In the genomic region with DNA sequence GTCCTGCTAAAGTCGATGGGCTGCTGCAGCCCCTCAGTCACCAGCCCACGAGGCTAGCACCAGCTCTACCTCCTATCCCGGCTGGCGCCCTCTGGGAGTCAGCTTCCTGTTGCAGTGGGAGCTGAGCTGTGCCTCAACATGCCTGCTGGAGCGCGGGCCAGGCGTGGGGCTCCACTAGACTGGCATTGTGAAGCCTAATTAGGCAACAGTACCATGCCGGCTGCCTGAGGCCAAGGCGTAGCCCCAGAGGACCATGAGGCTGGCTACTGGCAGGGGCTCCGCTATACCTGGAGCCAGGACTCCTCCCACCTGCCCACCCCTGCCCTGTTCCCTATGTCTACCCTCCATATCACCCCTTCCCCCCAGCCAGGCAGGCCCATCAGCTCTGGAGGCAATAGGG, we compare ENCODE assay signal across 7 mouse cellular contexts. TPM values are rescaled to one million over a fixed set of nuclear protein-coding genes. Genes with fewer than 3 reads are reported as not detected.
DNase-seq lines count a peak whose midpoint lies in the region; ATAC-seq lines count a peak whose summit lies in the region.

A gene (minus strand): TSS at position 61 of the 400 bp plus-strand sequence.

- H3K9ac ChIP-seq in midbrain, embryonic 11.5 days (ENCODE audit: low read length): no peak within 1 kb of the TSS
- H3K9ac ChIP-seq in forebrain, embryonic 16.5 days (replicated peaks; ENCODE audit: low read depth, low read length): no peak within 1 kb of the TSS
- H3K9ac ChIP-seq in stomach, embryonic 16.5 days (ENCODE audit: low read length): peak within 1 kb of the TSS; percentile 54

- H3K36me3 ChIP-seq in midbrain, embryonic 10.5 days: no peaks in the 10 kb centered on the region
- H3K36me3 ChIP-seq in midbrain, embryonic 11.5 days (ENCODE audit: control insufficient read depth, insufficient read depth, low read length): no peaks in the 10 kb centered on the region
- no peaks in the 10 kb centered on the region for H3K36me3 ChIP-seq in forebrain, embryonic 16.5 days (ENCODE audit: control insufficient read depth, insufficient read depth)
- H3K36me3 ChIP-seq in stomach, embryonic 16.5 days (ENCODE audit: control insufficient read depth, insufficient read depth, low read length): no peaks in the 10 kb centered on the region

- H3K4me1 ChIP-seq in midbrain, embryonic 10.5 days: peaks cover 36% of the 10 kb centered on the region
- H3K4me1 ChIP-seq in midbrain, embryonic 11.5 days (ENCODE audit: control insufficient read depth, insufficient read depth, low read length): no peaks in the 10 kb centered on the region
- H3K4me1 ChIP-seq in forebrain, embryonic 16.5 days (replicated peaks; ENCODE audit: control insufficient read depth, insufficient read depth, low read length): peaks cover 30% of the 10 kb centered on the region
- peaks cover 11% of the 10 kb centered on the region for H3K4me1 ChIP-seq in stomach, embryonic 16.5 days (ENCODE audit: control insufficient read depth, insufficient read depth, low read length)

- no peaks in the 10 kb centered on the region for H3K9me3 ChIP-seq in midbrain, embryonic 10.5 days (replicated peaks)
- H3K9me3 ChIP-seq in midbrain, embryonic 11.5 days (ENCODE audit: control insufficient read depth, low read length): no peaks in the 10 kb centered on the region
- H3K9me3 ChIP-seq in forebrain, embryonic 16.5 days (ENCODE audit: control insufficient read depth, low read length): no peaks in the 10 kb centered on the region
- H3K9me3 ChIP-seq in stomach, embryonic 16.5 days (replicated peaks; ENCODE audit: control insufficient read depth, low read length): no peaks in the 10 kb centered on the region

- WGBS in midbrain, embryonic 10.5 days: 79% methylated on average over 10 of the region's 10 CpGs
- 72% methylated on average over 10 of the region's 10 CpGs for WGBS in midbrain, embryonic 11.5 days
- WGBS in forebrain, embryonic 16.5 days: 30% methylated on average over 10 of the region's 10 CpGs
- WGBS in stomach, embryonic 16.5 days: 63% methylated on average over 10 of the region's 10 CpGs

- DNase-seq in midbrain, embryonic 10.5 days (ENCODE audit: low spot score): no peak
- DNase-seq in midbrain, embryonic 11.5 days (ENCODE audit: low spot score, missing footprints): no peak
- DNase-seq in left cerebral cortex, postnatal 14 days (ENCODE audit: low spot score in 2 of 2): no peak
- no peak for DNase-seq in MN1 (ENCODE audit: low spot score)

- intact Hi-C loops in left cerebral cortex, postnatal 14 days (cut with DNase I): no loop called here

- no peak within 1 kb of the TSS for H3K4me2 ChIP-seq in midbrain, embryonic 11.5 days
- no peak within 1 kb of the TSS for H3K4me2 ChIP-seq in forebrain, embryonic 16.5 days (ENCODE audit: low read length)
- peak within 1 kb of the TSS; percentile 18 for H3K4me2 ChIP-seq in stomach, embryonic 16.5 days (ENCODE audit: low read depth, low read length)

- no peak within 1 kb of the TSS for H3K4me3 ChIP-seq in midbrain, embryonic 10.5 days
- no peak within 1 kb of the TSS for H3K4me3 ChIP-seq in midbrain, embryonic 11.5 days (ENCODE audit: low read depth, low read length)
- no peak within 1 kb of the TSS for H3K4me3 ChIP-seq in forebrain, embryonic 16.5 days (replicated peaks; ENCODE audit: low read length)
- H3K4me3 ChIP-seq in stomach, embryonic 16.5 days (replicated peaks; ENCODE audit: low read length): peak within 1 kb of the TSS; percentile 25

- ATAC-seq in midbrain, embryonic 11.5 days (ENCODE audit: low FRiP score): no peak
- ATAC-seq in forebrain, embryonic 16.5 days: 0 out of 2 replicates have a peak, but pooled peaks have one; percentile 21
- peak; percentile 19; the same call in 1 of the 2 replicates for ATAC-seq in stomach, embryonic 16.5 days (ENCODE audit: insufficient read depth, low FRiP score)
- no peak for ATAC-seq in megakaryocyte, adult 5-6 weeks (ENCODE audit: poor library complexity, severe bottlenecking)

- peak within 1 kb of the TSS; percentile 23; the same call in 1 of the 2 replicates for H3K27ac ChIP-seq in midbrain, embryonic 10.5 days (replicated peaks)
- H3K27ac ChIP-seq in midbrain, embryonic 11.5 days (ENCODE audit: low read depth, low read length): no peak within 1 kb of the TSS
- no peak within 1 kb of the TSS for H3K27ac ChIP-seq in forebrain, embryonic 16.5 days (ENCODE audit: low read length)
- peak within 1 kb of the TSS; percentile 87 for H3K27ac ChIP-seq in stomach, embryonic 16.5 days (ENCODE audit: low read length)

- H3K27me3 ChIP-seq in midbrain, embryonic 10.5 days (ENCODE audit: low read depth, poor library complexity, severe bottlenecking): peaks cover 16% of the 10 kb centered on the region; the same call in 1 of the 2 replicates
- no peaks in the 10 kb centered on the region for H3K27me3 ChIP-seq in midbrain, embryonic 11.5 days (ENCODE audit: control insufficient read depth, insufficient read depth, low read length)
- H3K27me3 ChIP-seq in forebrain, embryonic 16.5 days (replicated peaks; ENCODE audit: control insufficient read depth, insufficient read depth, low read length): no peaks in the 10 kb centered on the region
- H3K27me3 ChIP-seq in stomach, embryonic 16.5 days (ENCODE audit: control insufficient read depth, insufficient read depth, low read length): no peaks in the 10 kb centered on the region

RNA-seq across cellular contexts. Expression of the gene that starts here (rescaled TPM):
- 0.57 and 0.72 TPM in 2 replicates for polyA plus RNA-seq in midbrain, embryonic 10.5 days (2016; fragmentation: Nextera tagmentation; extraction: Ambion mirVana)
- 0.81 and 0.85 TPM in 2 replicates for polyA plus RNA-seq in midbrain, embryonic 11.5 days (2014; fragmentation: Nextera tagmentation; extraction: Ambion mirVana)
- 11.3 and 14.1 TPM in 2 replicates for polyA plus RNA-seq in forebrain, embryonic 16.5 days (2015; fragmentation: Nextera tagmentation; extraction: Ambion mirVana)
- total RNA-seq in left cerebral cortex, postnatal 14 days (2021): 10 to 100 TPM; 50.2 to 50.5 TPM
- polyA plus RNA-seq in stomach, embryonic 16.5 days (2015; fragmentation: Nextera tagmentation; extraction: Ambion mirVana): 27.4 and 30.4 TPM in 2 replicates
- total RNA-seq in megakaryocyte, adult 5-6 weeks (2015): not detected in 2 replicates
- total RNA-seq in megakaryocyte, adult 5-6 weeks (2017): not detected in 2 replicates

Comparison
In these comparisons a context has a peak if more than half of its experiments do, and no peak if none do; other contexts are left out.
1. RNA of the gene that starts here (total RNA-seq): 50.2 to 50.5 TPM in left cerebral cortex, postnatal 14 days; not detected in megakaryocyte, adult 5-6 weeks; every median in the first group is over 10 times any median in the second.
2. H3K27ac ChIP-seq: peak in midbrain, embryonic 10.5 days (single experiment) and stomach, embryonic 16.5 days (single experiment); none in midbrain, embryonic 11.5 days (single experiment) and forebrain, embryonic 16.5 days (single experiment).
3. ATAC-seq: peak in forebrain, embryonic 16.5 days (single experiment) and stomach, embryonic 16.5 days (single experiment); none in midbrain, embryonic 11.5 days (single experiment) and megakaryocyte, adult 5-6 weeks (single experiment).